Mouse (Mus musculus): ENCODE measurements around the gene Tigd3.

GRCm38 (mm10) chr19:5927026-5927425, 33.1 kb upstream of the Tigd3 start:
- TF ChIP-seq POLR2A (IDR thresholded peaks at IDR 0.05; ENCODE audit: low read depth, low read length) (no peak), CTCF (IDR thresholded peaks at IDR 0.05; ENCODE audit: extremely low read depth, insufficient read depth, insufficient read length, insufficient replicate concordance) (no peak)
